ENCODE assay signal across 10 mouse cellular contexts in the genomic region with DNA sequence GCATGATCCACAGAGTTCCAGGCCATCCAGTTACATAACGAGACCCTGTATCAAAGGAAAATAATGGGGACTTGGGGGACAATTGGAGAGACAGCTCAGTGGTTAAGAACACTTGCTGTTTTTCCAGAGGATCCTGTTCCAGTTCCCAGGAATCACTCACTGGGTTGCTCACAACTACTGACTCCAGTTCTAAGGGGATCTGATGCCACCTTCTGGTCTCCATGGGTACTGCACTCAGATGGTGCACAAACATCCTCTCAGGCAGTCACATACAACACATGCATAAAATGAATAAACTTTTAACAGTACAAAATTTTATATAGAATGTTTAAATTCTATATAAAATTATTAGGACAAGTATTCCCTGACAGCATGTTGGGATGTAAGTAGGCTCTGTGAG. TPM values are rescaled to one million over a fixed set of nuclear protein-coding genes. Genes with fewer than 3 reads are reported as not detected.
DNase-seq lines count a peak whose midpoint lies in the region; ATAC-seq and TF ChIP-seq lines count a peak whose summit lies in the region.
"Had no signal": no experiment of that assay in that cellular context is flagged by ENCODE, and none has a peak within 500 bp of the region (broad histone marks: within the 10 kb centered on the region; RNA-seq: fewer than 3 reads in every experiment).

No protein-coding gene starts in this region.

- TF ChIP-seq EP300 in heart, adult 2 months (IDR thresholded peaks at IDR 0.05; ENCODE audit: insufficient read depth, low read depth, low read length), result no peak
- no peak for TF ChIP-seq EP300 in ES-Bruce4 (IDR thresholded peaks at IDR 0.05; ENCODE audit: insufficient read depth, low read depth, low read length)
- TF ChIP-seq EP300 in liver, postnatal 0 days (IDR thresholded peaks at IDR 0.05; ENCODE audit: low read depth), result no peak

- H3K79me2 ChIP-seq in heart, adult 2 months (replicated peaks; ENCODE audit: control insufficient read depth, insufficient read depth, low read length), result no peaks in the 10 kb centered on the region

- no peaks in the 10 kb centered on the region for H3K4me1 ChIP-seq in heart, adult 2 months (ENCODE audit: control insufficient read depth, insufficient read depth, low read length)
- H3K4me1 ChIP-seq in lung, embryonic 14.5 days (ENCODE audit: insufficient read depth), result no peaks in the 10 kb centered on the region
- H3K4me1 ChIP-seq in ES-Bruce4 (ENCODE audit: control insufficient read depth, insufficient read depth, low read length), result no peaks in the 10 kb centered on the region
- no peaks in the 10 kb centered on the region for H3K4me1 ChIP-seq in liver, postnatal 0 days (ENCODE audit: insufficient read depth)
- no peaks in the 10 kb centered on the region for H3K4me1 ChIP-seq in forebrain, embryonic 10.5 days
- H3K4me1 ChIP-seq: embryonic facial prominence, embryonic 12.5 days; liver, embryonic 15.5 days had no signal

- intact Hi-C loops in heart, adult 2 months (cut with DNase I), result no loop called here

- no peak overlapping the region for H3K27ac ChIP-seq in heart, adult 2 months
- no peak overlapping the region for H3K27ac ChIP-seq in lung, embryonic 14.5 days (ENCODE audit: low read depth)
- H3K27ac ChIP-seq in ES-Bruce4 (ENCODE audit: insufficient read depth, low read length), result no peak overlapping the region
- H3K27ac ChIP-seq in liver, postnatal 0 days (ENCODE audit: low read depth), result no peak overlapping the region
- H3K27ac ChIP-seq in forebrain, embryonic 10.5 days, result no peak overlapping the region
- H3K27ac ChIP-seq: embryonic facial prominence, embryonic 12.5 days; liver, embryonic 15.5 days had no signal

- peak; percentile 55 for TF ChIP-seq CTCF in heart, adult 2 months (IDR thresholded peaks at IDR 0.05)
- TF ChIP-seq CTCF in lung, embryonic 14.5 days (IDR thresholded peaks at IDR 0.05; ENCODE audit: low read depth), result peak; percentile 48
- TF ChIP-seq CTCF in ES-Bruce4 (IDR thresholded peaks at IDR 0.05; ENCODE audit: low read depth, low read length), result peak; percentile 11
- TF ChIP-seq CTCF in liver, postnatal 0 days (IDR thresholded peaks at IDR 0.05; ENCODE audit: low read depth), result peak; percentile 66

- no peak overlapping the region for H3K4me2 ChIP-seq in lung, embryonic 14.5 days
- no peak overlapping the region for H3K4me2 ChIP-seq in liver, postnatal 0 days (ENCODE audit: low read depth, low read length)
- H3K4me2 ChIP-seq: embryonic facial prominence, embryonic 12.5 days; liver, embryonic 15.5 days had no signal

- no peak overlapping the region for H3K9ac ChIP-seq in heart, adult 2 months (ENCODE audit: low read depth, low read length)
- H3K9ac ChIP-seq in lung, embryonic 14.5 days, result no peak overlapping the region
- no peak overlapping the region for H3K9ac ChIP-seq in ES-Bruce4 (ENCODE audit: low read depth, poor library complexity, severe bottlenecking)
- H3K9ac ChIP-seq in liver, postnatal 0 days (replicated peaks), result no peak overlapping the region
- H3K9ac ChIP-seq: embryonic facial prominence, embryonic 12.5 days; liver, embryonic 15.5 days had no signal

- no peak overlapping the region for H3K4me3 ChIP-seq in heart, adult 2 months
- no peak overlapping the region for H3K4me3 ChIP-seq in lung, embryonic 14.5 days (ENCODE audit: low read depth, low read length)
- H3K4me3 ChIP-seq in ES-Bruce4 (ENCODE audit: low read depth, low read length), result no peak overlapping the region
- no peak overlapping the region for H3K4me3 ChIP-seq in liver, postnatal 0 days (ENCODE audit: low read depth, low read length)
- no peak overlapping the region for H3K4me3 ChIP-seq in forebrain, embryonic 10.5 days
- H3K4me3 ChIP-seq: embryonic facial prominence, embryonic 12.5 days; liver, embryonic 15.5 days had no signal

- H3K36me3 ChIP-seq in heart, adult 2 months (ENCODE audit: control insufficient read depth, insufficient read depth, low read length), result no peaks in the 10 kb centered on the region
- H3K36me3 ChIP-seq in lung, embryonic 14.5 days (ENCODE audit: insufficient read depth), result 0 out of 2 replicates have a peak, but pooled peaks cover 11% of the 10 kb centered on the region
- H3K36me3 ChIP-seq in ES-Bruce4 (ENCODE audit: control insufficient read depth, insufficient read depth, low read length, poor library complexity, severe bottlenecking), result peaks cover 2% of the 10 kb centered on the region; the same call in 1 of the 2 replicates
- peaks cover 5% of the 10 kb centered on the region for H3K36me3 ChIP-seq in liver, postnatal 0 days (replicated peaks; ENCODE audit: insufficient read depth, low read length)
- peaks cover 57% of the 10 kb centered on the region for H3K36me3 ChIP-seq in forebrain, embryonic 10.5 days (replicated peaks)

- H3K9me3 ChIP-seq in lung, embryonic 14.5 days (ENCODE audit: low read depth, low read length), result no peaks in the 10 kb centered on the region
- H3K9me3 ChIP-seq in ES-Bruce4 (replicated peaks; ENCODE audit: control insufficient read depth, insufficient read depth, low read length, poor library complexity, severe bottlenecking), result peaks cover 3% of the 10 kb centered on the region; the same call in 1 of the 2 replicates
- no peaks in the 10 kb centered on the region for H3K9me3 ChIP-seq in liver, postnatal 0 days (ENCODE audit: low read length)
- H3K9me3 ChIP-seq in forebrain, embryonic 10.5 days, result peaks cover 3% of the 10 kb centered on the region; the same call in 1 of the 2 replicates
- H3K9me3 ChIP-seq: embryonic facial prominence, embryonic 12.5 days; liver, embryonic 15.5 days had no signal

- WGBS in heart, adult 2 months, result 91% methylated on average over 1 of the region's 1 CpGs
- WGBS in lung, embryonic 14.5 days, result 95% methylated on average over 1 of the region's 1 CpGs
- WGBS in liver, postnatal 0 days (ENCODE audit: insufficient replicate concordance), result 77% methylated on average over 1 of the region's 1 CpGs
- 96% methylated on average over 1 of the region's 1 CpGs for WGBS in forebrain, embryonic 10.5 days

- TF ChIP-seq POLR2A in heart, adult 2 months (IDR thresholded peaks at IDR 0.05; ENCODE audit: insufficient read depth, low read depth, low read length), result no peak
- no peak for TF ChIP-seq POLR2A in ES-Bruce4 (IDR thresholded peaks at IDR 0.05; ENCODE audit: insufficient read depth, low read length)

- ATAC-seq in lung, embryonic 14.5 days (ENCODE audit: insufficient read depth), result no peak
- ATAC-seq in liver, postnatal 0 days, result no peak

- H3K27me3 ChIP-seq in heart, adult 2 months (ENCODE audit: control insufficient read depth, insufficient read depth, low read length), result no peaks in the 10 kb centered on the region
- H3K27me3 ChIP-seq in lung, embryonic 14.5 days (ENCODE audit: insufficient read depth, low read length), result no peaks in the 10 kb centered on the region
- H3K27me3 ChIP-seq in ES-Bruce4 (ENCODE audit: control insufficient read depth, insufficient read depth, low read length, poor library complexity, severe bottlenecking), result no peaks in the 10 kb centered on the region
- no peaks in the 10 kb centered on the region for H3K27me3 ChIP-seq in liver, postnatal 0 days (ENCODE audit: insufficient read depth, low read length)
- H3K27me3 ChIP-seq in forebrain, embryonic 10.5 days (ENCODE audit: poor library complexity, severe bottlenecking), result no peaks in the 10 kb centered on the region
- H3K27me3 ChIP-seq: embryonic facial prominence, embryonic 12.5 days; liver, embryonic 15.5 days had no signal

- DNase-seq in heart, adult 2 months, result no peak
- no peak for DNase-seq in heart, adult 9 months (ENCODE audit: low spot score in 2 of 2)
- DNase-seq in lung, embryonic 14.5 days, result peak; percentile 16
- no peak for DNase-seq in lung, adult 18-20 months
- DNase-seq in liver, postnatal 0 days, result peak; percentile 36
- DNase-seq in gastrocnemius, adult 8-10 months (ENCODE audit: low spot score in 2 of 2), result no peak
- DNase-seq in forebrain, embryonic 10.5 days (ENCODE audit: extremely low spot score, low spot score), result no peak

RNA-seq across cellular contexts. Expression of a gene that starts 10.8 kb away (rescaled TPM):
- 10 to 100 TPM; 15.7 to 17.4 TPM for total RNA-seq in heart, adult 2 months (2021)
- 7.4 and 9.7 TPM in 2 replicates for polyA plus RNA-seq in heart, adult 2 months (2012; rRNA removed)
- polyA plus RNA-seq in lung, embryonic 14.5 days (2014; fragmentation: Nextera tagmentation; extraction: Ambion mirVana), result 37.9 and 39.2 TPM in 2 replicates
- polyA plus RNA-seq in ES-Bruce4 (2011; ENCODE audit: insufficient read depth, insufficient read length, low read depth, missing spikeins), result 20.2 and 20.7 TPM in 2 replicates
- polyA plus RNA-seq in liver, postnatal 0 days (2015; fragmentation: Nextera tagmentation; extraction: Ambion mirVana), result 9.2 TPM in 2 replicates
- 10 to 100 TPM in 3 of 4 experiments, 1 to 10 TPM in 1; 9.5 to 14.2 (median 10.5) TPM for total RNA-seq in gastrocnemius, adult 8-10 months (2022)
- polyA plus RNA-seq in forebrain, embryonic 10.5 days (2016; fragmentation: Nextera tagmentation; extraction: Ambion mirVana), result 32.7 and 33.0 TPM in 2 replicates

RNA-seq across cellular contexts. Expression of a gene that starts 11.0 kb away (rescaled TPM):
- total RNA-seq in heart, adult 2 months (2021), result 10 to 100 TPM; 62.6 to 76.5 TPM
- polyA plus RNA-seq in heart, adult 2 months (2012; rRNA removed), result 39.4 and 65.7 TPM in 2 replicates
- 134 and 140 TPM in 2 replicates for polyA plus RNA-seq in lung, embryonic 14.5 days (2014; fragmentation: Nextera tagmentation; extraction: Ambion mirVana)
- polyA plus RNA-seq in ES-Bruce4 (2011; ENCODE audit: insufficient read depth, insufficient read length, low read depth, missing spikeins), result 101 and 112 TPM in 2 replicates
- polyA plus RNA-seq in liver, postnatal 0 days (2015; fragmentation: Nextera tagmentation; extraction: Ambion mirVana), result 92.5 and 94.9 TPM in 2 replicates
- 10 to 100 TPM; 36.5 to 46.1 (median 38.1) TPM for total RNA-seq in gastrocnemius, adult 8-10 months (2022)
- polyA plus RNA-seq in forebrain, embryonic 10.5 days (2016; fragmentation: Nextera tagmentation; extraction: Ambion mirVana), result 126 and 131 TPM in 2 replicates

RNA-seq across cellular contexts. Expression of a gene that starts 18.0 kb away (rescaled TPM):
- total RNA-seq in heart, adult 2 months (2021), result 1 to 10 TPM; 3.0 to 3.3 TPM
- 0.74 and 1.6 TPM in 2 replicates for polyA plus RNA-seq in heart, adult 2 months (2012; rRNA removed)
- 2.8 and 2.9 TPM in 2 replicates for polyA plus RNA-seq in lung, embryonic 14.5 days (2014; fragmentation: Nextera tagmentation; extraction: Ambion mirVana)
- 15.2 and 17.7 TPM in 2 replicates for polyA plus RNA-seq in ES-Bruce4 (2011; ENCODE audit: insufficient read depth, insufficient read length, low read depth, missing spikeins)
- polyA plus RNA-seq in liver, postnatal 0 days (2015; fragmentation: Nextera tagmentation; extraction: Ambion mirVana), result 0.69 and 0.75 TPM in 2 replicates
- 1 to 10 TPM; 2.3 to 3.6 (median 2.5) TPM for total RNA-seq in gastrocnemius, adult 8-10 months (2022)
- 2.4 and 2.6 TPM in 2 replicates for polyA plus RNA-seq in forebrain, embryonic 10.5 days (2016; fragmentation: Nextera tagmentation; extraction: Ambion mirVana)

Comparison
In these comparisons a context has a peak if more than half of its experiments do, and no peak if none do; other contexts are left out.
1. DNase-seq: peak in lung, embryonic 14.5 days (single experiment) and liver, postnatal 0 days (single experiment); none in heart, adult 2 months (0 of 2), heart, adult 9 months (0 of 2), lung, adult 18-20 months (0 of 2), gastrocnemius, adult 8-10 months (0 of 2) and forebrain, embryonic 10.5 days (single experiment).
2. CTCF ChIP-seq: peak in every context shown above with its lines; median percentile 66 in liver, postnatal 0 days; 55 in heart, adult 2 months; 48 in lung, embryonic 14.5 days; 11 in ES-Bruce4.